Mouse (Mus musculus) CH12.LX (cell line): ENCODE measurements around the gene Pdzd11. TPM values are rescaled to one million over a fixed set of nuclear protein-coding genes. Genes with fewer than 3 reads are reported as not detected.

ENCODE experiments used
- DNase-seq: peaks from one replicate; pipeline ENCODE4 v3.0.0-alpha.2; 2013; ENCODE audit errors: extremely low read depth
- H3K27ac ChIP-seq: 2 replicates; pipeline ENCODE4 v1.5.1; 2012; ENCODE audit warnings: low read depth, mild to moderate bottlenecking, control low read depth, moderate library complexity; ENCODE audit not compliant: insufficient read depth
- H3K27me3 ChIP-seq: replicated peaks from 2 replicates; pipeline ENCODE3; 2012; ENCODE audit warnings: inconsistent platforms
- H3K36me3 ChIP-seq, 2 experiments: replicated peaks in 1 of 2; 2 replicates each; pipeline versions ENCODE3 to v1.6.1; 2012; ENCODE audit warnings: inconsistent platforms in 1 of 2, low read length in 1 of 2, mild to moderate bottlenecking in 1 of 2, mixed read lengths in 1 of 2, moderate library complexity in 1 of 2; ENCODE audit not compliant: control insufficient read depth in 1 of 2, insufficient read depth in 1 of 2
- H3K4me1 ChIP-seq, 2 experiments: 2 replicates each; pipeline ENCODE4 v1.6.1; 2012; ENCODE audit warnings: inconsistent platforms in 1 of 2, moderate library complexity in 1 of 2; ENCODE audit not compliant: insufficient read depth in 2 of 2, control insufficient read depth in 1 of 2
- H3K4me2 ChIP-seq: 2 replicates; pipeline ENCODE4 v1.6.1; 2012; ENCODE audit warnings: low read depth, mild to moderate bottlenecking, control low read depth; ENCODE audit not compliant: poor library complexity, insufficient read depth, severe bottlenecking
- H3K4me3 ChIP-seq, 3 experiments: fragments of 150-350 bp in 1 of 3; sonication (generic) in 1 of 3; replicated peaks in 1 of 3; 2 replicates each; pipeline versions ENCODE3 to v1.5.1; 2011 to 2012; ENCODE audit warnings: low read depth in 2 of 3, low read length in 2 of 3, mild to moderate bottlenecking in 2 of 3, moderate library complexity in 2 of 3, control low read depth in 1 of 3, improper control_type of control experiment in 1 of 3, inconsistent platforms in 1 of 3, mixed read lengths in 1 of 3; ENCODE audit not compliant: poor library complexity in 1 of 3
- H3K79me2 ChIP-seq: replicated peaks from 2 replicates; pipeline ENCODE4 v1.6.1; 2012; ENCODE audit warnings: mild to moderate bottlenecking, moderate library complexity; ENCODE audit not compliant: control insufficient read depth, poor library complexity, insufficient read depth, severe bottlenecking; ENCODE audit errors: extremely low read depth
- H3K9ac ChIP-seq: 2 replicates; pipeline ENCODE4 v1.6.1; 2012; ENCODE audit warnings: low read depth, mild to moderate bottlenecking, control low read depth, moderate library complexity; ENCODE audit not compliant: insufficient read depth
- H3K9me3 ChIP-seq: replicated peaks from 2 replicates; pipeline ENCODE3; 2012; ENCODE audit warnings: low read length, inconsistent platforms, mixed read lengths
- BHLHE40 ChIP-seq: IDR thresholded peaks from 2 replicates; pipeline ENCODE4 v1.6.1; 2011; ENCODE audit warnings: mild to moderate bottlenecking, low read depth, low read length, improper control_type of control experiment
- CHD2 ChIP-seq: IDR thresholded peaks from 2 replicates; pipeline ENCODE4 v1.6.1; 2011; ENCODE audit warnings: low read length, improper control_type of control experiment
- CTCF ChIP-seq, 2 experiments: IDR thresholded peaks in 1 of 2; conservative IDR thresholded peaks in 1 of 2; 2 replicates each; pipeline ENCODE4 v1.5.1; 2011 to 2012; ENCODE audit warnings: low read depth in 2 of 2, low read length in 2 of 2, improper control_type of control experiment in 1 of 2, inconsistent platforms in 1 of 2, mild to moderate bottlenecking in 1 of 2, moderate library complexity in 1 of 2
- EP300 ChIP-seq: IDR thresholded peaks from 2 replicates; pipeline ENCODE4 v1.6.1; 2011; ENCODE audit warnings: low read length, improper control_type of control experiment
- GABPA ChIP-seq: IDR thresholded peaks from 2 replicates; pipeline ENCODE4 v1.6.1; 2012; ENCODE audit warnings: low read depth, low read length, improper control_type of control experiment, inconsistent platforms; ENCODE audit not compliant: insufficient replicate concordance
- IRF4 ChIP-seq: IDR thresholded peaks from 2 replicates; pipeline ENCODE4 v1.6.1; 2014; ENCODE audit warnings: low read depth, mild to moderate bottlenecking, inconsistent platforms, low read length, improper control_type of control experiment
- JUN ChIP-seq: IDR thresholded peaks from 2 replicates; pipeline ENCODE4 v1.6.1; 2011; ENCODE audit warnings: low read depth, mild to moderate bottlenecking, low read length, improper control_type of control experiment, moderate library complexity; ENCODE audit not compliant: insufficient read depth
- KAT2A ChIP-seq: IDR thresholded peaks from 2 replicates; pipeline ENCODE4 v1.6.1; 2012; ENCODE audit warnings: low read length, improper control_type of control experiment, inconsistent platforms; ENCODE audit not compliant: insufficient replicate concordance
- MAZ ChIP-seq: IDR thresholded peaks from 2 replicates; pipeline ENCODE4 v1.6.1; 2012; ENCODE audit warnings: low read depth, mild to moderate bottlenecking, inconsistent platforms, low read length, improper control_type of control experiment, moderate library complexity
- NRF1 ChIP-seq: IDR thresholded peaks from 2 replicates; pipeline ENCODE4 v1.6.1; 2014; ENCODE audit warnings: low read depth, mild to moderate bottlenecking, inconsistent platforms, low read length, improper control_type of control experiment, moderate library complexity
- PAX5 ChIP-seq: IDR thresholded peaks from 2 replicates; pipeline ENCODE4 v1.6.1; 2012; ENCODE audit warnings: low read length, inconsistent platforms, mixed read lengths
- POLR2A ChIP-seq: IDR thresholded peaks from 2 replicates; pipeline ENCODE4 v1.6.1; 2011; ENCODE audit warnings: low read depth, mild to moderate bottlenecking, improper control_type of control experiment, low read length
- POLR2AphosphoS2 ChIP-seq: IDR thresholded peaks from 2 replicates; pipeline ENCODE4 v1.6.1; 2011; ENCODE audit warnings: low read depth, low read length, improper control_type of control experiment
- RAD21 ChIP-seq: IDR thresholded peaks from 2 replicates; pipeline ENCODE4 v1.6.1; 2011; ENCODE audit warnings: low read depth, mild to moderate bottlenecking, low read length, improper control_type of control experiment, moderate library complexity
- SIN3A ChIP-seq: IDR thresholded peaks from 2 replicates; pipeline ENCODE4 v1.6.1; 2012; ENCODE audit warnings: low read length, improper control_type of control experiment, inconsistent platforms
- SMC3 ChIP-seq: IDR thresholded peaks from 2 replicates; pipeline ENCODE4 v1.6.1; 2011; ENCODE audit warnings: low read depth, low read length, improper control_type of control experiment
- UBTF ChIP-seq: IDR thresholded peaks from 2 replicates; pipeline ENCODE4 v1.6.1; 2012; ENCODE audit warnings: low read depth, mild to moderate bottlenecking, inconsistent platforms, low read length, improper control_type of control experiment, moderate library complexity
- USF1 ChIP-seq: IDR thresholded peaks from 2 replicates; pipeline ENCODE4 v1.6.1; 2014; ENCODE audit warnings: low read depth, mild to moderate bottlenecking, inconsistent platforms, low read length, improper control_type of control experiment
- ZC3H11A ChIP-seq: IDR thresholded peaks from 2 replicates; pipeline ENCODE4 v1.6.1; 2012; ENCODE audit warnings: low read depth, mild to moderate bottlenecking, inconsistent platforms, low read length, improper control_type of control experiment
- ZKSCAN1 ChIP-seq: IDR thresholded peaks from 2 replicates; pipeline ENCODE4 v1.6.1; 2012; ENCODE audit warnings: low read depth, inconsistent platforms, low read length, improper control_type of control experiment, borderline replicate concordance
- dilution Hi-C: fragments of 300-500 bp; cut with MboI; formaldehyde crosslinking; loops from 2 replicates; pipeline ENCODE4 v1.14.3; 2020; ENCODE audit warnings: low sequenced_read_pairs; ENCODE audit not compliant: extremely low pct_unique_long_range_greater_than_20kb, extremely low pct_ligation_motif_present
- in situ Hi-C: fragments of 300-500 bp; cut with MboI; formaldehyde crosslinking; loops from 3 replicates; pipeline ENCODE4 v1.14.3; 2019; ENCODE audit warnings: low sequenced_read_pairs, low pct_ligation_motif_present, low pct_unique_long_range_greater_than_20kb, mixed read lengths
- polyA plus RNA-seq: library from polyadenylated mRNA; unstranded; fragments of >175 nt; gene quantifications from 2 replicates; pipeline ENCODE4 v1.2.1, GENCODE M21; 2012; ENCODE audit warnings: low read depth; ENCODE audit not compliant: insufficient read length
- total RNA-seq, 2 experiments: library from RNA; depleted of rRNA; stranded (reverse); fragments of 300-350 nt in 1 of 2; fragments of >200 nt in 1 of 2; gene quantifications; 2 replicates each; pipeline ENCODE4 v1.2.3; 2012 to 2014

Pdzd11 gene
- total and polyA plus RNA-seq, 3 experiments: 33.8 to 77.0 (median 62.4) TPM

DNA sequence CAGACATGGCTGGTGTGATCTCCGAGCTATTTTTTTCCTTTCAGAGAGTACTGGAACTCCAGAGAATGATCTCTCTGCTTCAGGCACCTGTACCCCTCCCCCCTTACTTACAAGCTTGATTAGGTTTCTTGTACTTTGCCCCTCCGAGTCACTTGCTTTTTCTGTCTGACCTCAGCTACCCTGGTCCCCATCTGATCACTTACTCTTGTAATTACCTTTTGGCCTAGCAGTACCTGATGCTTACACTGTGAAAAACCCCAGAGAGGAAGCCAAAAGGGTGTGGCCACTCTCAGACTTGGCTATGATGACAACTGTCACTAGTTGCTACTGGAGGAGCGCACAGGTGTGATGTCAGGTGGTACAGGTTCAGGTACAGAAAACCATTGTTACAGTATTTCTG lies 7.9 kb downstream of the Pdzd11 start:
- no peak overlapping the region for H3K9ac ChIP-seq
- H3K4me3 ChIP-seq: no peak overlapping the region
- TF ChIP-seq NRF1: no peak
- TF ChIP-seq CHD2: no peak
- no peak for TF ChIP-seq MAZ
- TF ChIP-seq BHLHE40: no peak
- TF ChIP-seq GABPA: no peak
- no peak for TF ChIP-seq SMC3
- TF ChIP-seq POLR2A: no peak
- no peak for TF ChIP-seq USF1
- no peak for TF ChIP-seq IRF4
- TF ChIP-seq ZKSCAN1: no peak
- TF ChIP-seq PAX5: no peak
- no peak for TF ChIP-seq UBTF
- TF ChIP-seq RAD21: no peak
- no peak for TF ChIP-seq ZC3H11A
- TF ChIP-seq EP300: no peak
- no peak for TF ChIP-seq CTCF (conservative IDR thresholded peaks at IDR 0.05 in 1 of 2, IDR thresholded peaks at IDR 0.05 in 1 of 2; ENCODE audit: low read depth in 2 of 2, low read length in 2 of 2)
- no peak for TF ChIP-seq SIN3A
- H3K27me3 ChIP-seq: no peaks in the 10 kb centered on the region
- in situ Hi-C loops (no loop called here), dilution Hi-C loops (no loop called here)
- H3K79me2 ChIP-seq: no peaks in the 10 kb centered on the region
- no peak overlapping the region for H3K27ac ChIP-seq
- H3K4me2 ChIP-seq: no peak overlapping the region
- H3K36me3 ChIP-seq: peaks cover 8 to 23% of the 10 kb centered on the region in 2 experiments
- peaks cover 0 to 18% of the 10 kb centered on the region in 2 experiments; a peak in 2 of 4 replicates for H3K4me1 ChIP-seq
- no peak for DNase-seq
- no peaks in the 10 kb centered on the region for H3K9me3 ChIP-seq

DNA sequence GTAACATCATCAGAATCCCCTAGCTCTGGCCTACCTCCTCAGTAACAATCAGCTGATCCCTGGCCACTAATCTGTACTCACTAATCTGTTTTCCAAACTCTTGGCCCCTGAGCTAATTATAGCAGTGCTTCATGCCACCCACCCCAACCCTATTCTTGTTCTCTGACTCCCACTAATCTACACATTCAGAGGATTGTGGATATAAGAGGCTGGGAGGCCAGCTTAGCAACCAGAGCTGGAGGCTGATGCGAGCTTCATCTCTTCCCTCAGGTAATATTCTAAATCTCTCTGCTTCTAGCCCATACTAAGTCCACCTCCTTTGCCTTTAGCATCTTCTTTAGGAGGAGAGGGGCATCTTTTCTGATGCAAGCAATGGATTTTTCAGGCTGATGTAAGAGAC lies 21.1 kb downstream of the Pdzd11 start, which contains the start of gene Arr3:
Gene Arr3 (plus strand): TSS at position 184 of the 400 bp plus-strand sequence.
- in situ Hi-C loops: no loop called here
- H3K4me2 ChIP-seq: no peak within 1 kb of the TSS
- H3K27ac ChIP-seq: no peak within 1 kb of the TSS
- no peaks in the 10 kb centered on the region for H3K9me3 ChIP-seq
- no peak for DNase-seq
- no peak within 1 kb of the TSS for H3K9ac ChIP-seq
- dilution Hi-C loops: no loop called here
- H3K27me3 ChIP-seq: no peaks in the 10 kb centered on the region
- H3K4me1 ChIP-seq: no peaks in the 10 kb centered on the region
- H3K4me3 ChIP-seq: no peak within 1 kb of the TSS
- TF ChIP-seq ZKSCAN1 (no peak), EP300 (no peak), JUN (no peak), PAX5 (no peak), SMC3 (no peak), NRF1 (no peak), IRF4 (no peak), SIN3A (no peak), POLR2AphosphoS2 (no peak), KAT2A (no peak)
- H3K79me2 ChIP-seq: no peaks in the 10 kb centered on the region
- H3K36me3 ChIP-seq: no peaks in the 10 kb centered on the region
